Mouse (Mus musculus): ENCODE data around the gene 4930430A15Rik. TPM values are rescaled to one million over a fixed set of nuclear protein-coding genes. Genes with fewer than 3 reads are reported as not detected.

The 4930430A15Rik gene
- not detected in 2 replicates for polyA plus RNA-seq (2012; rRNA removed)

GRCm38 (mm10) chr2:111229502-111229901 lies at the start of gene 4930430A15Rik:
4930430A15Rik (minus strand) TSS chr2:111229602.

GRCm38 (mm10) chr2:111274006-111274405 lies 44.6 kb upstream of the 4930430A15Rik start, which contains the start of gene Olfr1277:
Olfr1277 (minus strand) TSS chr2:111274106.

GRCm38 (mm10) chr2:111254216-111254615 lies 24.8 kb upstream of the 4930430A15Rik start, which contains the start of gene Olfr1276:
Olfr1276 (plus strand) TSS chr2:111254516.

GRCm38 (mm10) chr2:111235186-111235585 lies 5.8 kb upstream of the 4930430A15Rik start, which contains the start of gene Olfr1275:
Olfr1275 (minus strand) TSS chr2:111235286.

GRCm38 (mm10) chr2:111152836-111153235 lies 76.6 kb downstream of the 4930430A15Rik start, which contains the start of gene Gm15130:
Gm15130 (minus strand) TSS chr2:111152936.

Other genes starting within 250 kb of the 4930430A15Rik start
- not detected in 2 replicates for gene Gm13941, start 123.6 kb downstream of the 4930430A15Rik start, polyA plus RNA-seq (2012; rRNA removed)
- not detected in 2 replicates for gene Gm15130, start 76.7 kb downstream of the 4930430A15Rik start, polyA plus RNA-seq (2012; rRNA removed)
- gene Olfr1275, start 5.7 kb upstream of the 4930430A15Rik start, polyA plus RNA-seq (2012; rRNA removed): not detected in 2 replicates
- not detected in 2 replicates for gene Olfr1276, start 24.9 kb upstream of the 4930430A15Rik start, polyA plus RNA-seq (2012; rRNA removed)
- gene Olfr1277, start 44.5 kb upstream of the 4930430A15Rik start, polyA plus RNA-seq (2012; rRNA removed): not detected in 2 replicates
- gene Olfr1278, start 60.5 kb upstream of the 4930430A15Rik start, polyA plus RNA-seq (2012; rRNA removed): not detected in 2 replicates
- not detected in 2 replicates for gene Olfr1279, start 71.0 kb upstream of the 4930430A15Rik start, polyA plus RNA-seq (2012; rRNA removed)
- not detected in 2 replicates for gene Olfr1280, start 84.4 kb upstream of the 4930430A15Rik start, polyA plus RNA-seq (2012; rRNA removed)
- not detected in 2 replicates for gene Olfr1281, start 96.9 kb upstream of the 4930430A15Rik start, polyA plus RNA-seq (2012; rRNA removed)
- not detected in 2 replicates for gene Olfr1282, start 106.5 kb upstream of the 4930430A15Rik start, polyA plus RNA-seq (2012; rRNA removed)
- gene Olfr1283, start 137.2 kb upstream of the 4930430A15Rik start, polyA plus RNA-seq (2012; rRNA removed): not detected in 2 replicates
- gene Olfr1284, start 145.9 kb upstream of the 4930430A15Rik start, polyA plus RNA-seq (2012; rRNA removed): not detected in 2 replicates
- gene Olfr1286, start 193.5 kb upstream of the 4930430A15Rik start, polyA plus RNA-seq (2012; rRNA removed): not detected in 2 replicates
- gene Olfr1287, start 219.5 kb upstream of the 4930430A15Rik start, polyA plus RNA-seq (2012; rRNA removed): not detected in 2 replicates
- gene Olfr1288, start 244.5 kb upstream of the 4930430A15Rik start, polyA plus RNA-seq (2012; rRNA removed): not detected in 2 replicates